Comparison of ENCODE assay signal across 24 mouse cellular contexts in genomic region chr9:31719309-31719708, GRCm38 (mm10).
A peak's percentile ranks its signal among the peaks of the same experiment; 100 is the strongest.
DNase-seq lines count a peak whose midpoint lies in the region; ATAC-seq and TF ChIP-seq lines count a peak whose summit lies in the region.
"Had no signal": no experiment of that assay in that cellular context is flagged by ENCODE, and none has a peak within 500 bp of the region (broad histone marks: within the 10 kb centered on the region; RNA-seq: fewer than 3 reads in every experiment).

No protein-coding gene starts in this region.

- in situ Hi-C loops in CH12.LX (cut with MboI; ENCODE audit: low pct_ligation_motif_present, low pct_unique_long_range_greater_than_20kb, low sequenced_read_pairs): no loop called here

- no peak for ATAC-seq in heart, embryonic 12.5 days (ENCODE audit: insufficient number of reproducible peaks, low FRiP score)
- ATAC-seq in liver, postnatal 0 days: no peak
- ATAC-seq in liver, embryonic 12.5 days: no peak
- no peak for ATAC-seq in midbrain, embryonic 14.5 days (ENCODE audit: low FRiP score, low TSS enrichment)
- ATAC-seq: forebrain, embryonic 13.5 days; inflammation-experienced regulatory T-cells, adult 6 months had no signal

- WGBS in heart, adult 2 months: 64% methylated on average over 6 of the region's 6 CpGs
- 56% methylated on average over 6 of the region's 6 CpGs for WGBS in heart, embryonic 12.5 days
- 58% methylated on average over 6 of the region's 6 CpGs for WGBS in liver, postnatal 0 days (ENCODE audit: insufficient replicate concordance)
- WGBS in liver, embryonic 12.5 days (ENCODE audit: insufficient replicate concordance): 45% methylated on average over 6 of the region's 6 CpGs
- WGBS in midbrain, embryonic 14.5 days: 64% methylated on average over 6 of the region's 6 CpGs

- no peak for TF ChIP-seq POLR2A in heart, adult 2 months (IDR thresholded peaks at IDR 0.05; ENCODE audit: insufficient read depth, low read depth, low read length)
- no peak for TF ChIP-seq POLR2A in CH12.LX (IDR thresholded peaks at IDR 0.05; ENCODE audit: low read depth, low read length)

- no peaks in the 10 kb centered on the region for H3K79me2 ChIP-seq in heart, adult 2 months (replicated peaks; ENCODE audit: control insufficient read depth, insufficient read depth, low read length)
- no peaks in the 10 kb centered on the region for H3K79me2 ChIP-seq in CH12.LX (replicated peaks; ENCODE audit: control insufficient read depth, extremely low read depth, insufficient read depth, poor library complexity, severe bottlenecking)

- no peak overlapping the region for H3K4me3 ChIP-seq in heart, adult 2 months
- no peak overlapping the region for H3K4me3 ChIP-seq in heart, embryonic 12.5 days
- H3K4me3 ChIP-seq in liver, postnatal 0 days (ENCODE audit: low read depth, low read length): no peak overlapping the region
- no peak overlapping the region for H3K4me3 ChIP-seq in liver, embryonic 12.5 days
- no peak overlapping the region for H3K4me3 ChIP-seq in CH12.LX (replicated peaks in 1 of 3; ENCODE audit: low read depth in 2 of 3, low read length in 2 of 3, poor library complexity in 1 of 3)
- H3K4me3 ChIP-seq in midbrain, embryonic 14.5 days (replicated peaks; ENCODE audit: low read depth, low read length): no peak overlapping the region
- H3K4me3 ChIP-seq: embryonic facial prominence, embryonic 10.5 days; forebrain, embryonic 13.5 days; heart, embryonic 10.5 days; hindbrain, embryonic 12.5 days; limb, embryonic 13.5 days; midbrain, embryonic 10.5 days; neural tube, embryonic 13.5 days had no signal

- no peak overlapping the region for H3K27ac ChIP-seq in heart, adult 2 months
- H3K27ac ChIP-seq in heart, embryonic 12.5 days (ENCODE audit: poor library complexity, severe bottlenecking): no peak overlapping the region
- no peak overlapping the region for H3K27ac ChIP-seq in liver, postnatal 0 days (ENCODE audit: low read depth)
- no peak overlapping the region for H3K27ac ChIP-seq in liver, embryonic 12.5 days
- no peak overlapping the region for H3K27ac ChIP-seq in CH12.LX (ENCODE audit: insufficient read depth, low read depth)
- H3K27ac ChIP-seq in midbrain, embryonic 14.5 days (replicated peaks; ENCODE audit: low read depth, low read length): no peak overlapping the region
- H3K27ac ChIP-seq: embryonic facial prominence, embryonic 10.5 days; forebrain, embryonic 13.5 days; heart, embryonic 10.5 days; hindbrain, embryonic 12.5 days; limb, embryonic 13.5 days; midbrain, embryonic 10.5 days; neural tube, embryonic 13.5 days had no signal

- no peak overlapping the region for H3K4me2 ChIP-seq in heart, embryonic 12.5 days
- no peak overlapping the region for H3K4me2 ChIP-seq in liver, postnatal 0 days (ENCODE audit: low read depth, low read length)
- no peak overlapping the region for H3K4me2 ChIP-seq in liver, embryonic 12.5 days
- H3K4me2 ChIP-seq in CH12.LX (ENCODE audit: insufficient read depth, low read depth, poor library complexity, severe bottlenecking): no peak overlapping the region
- H3K4me2 ChIP-seq in midbrain, embryonic 14.5 days (ENCODE audit: low read length): no peak overlapping the region
- H3K4me2 ChIP-seq: forebrain, embryonic 13.5 days; hindbrain, embryonic 12.5 days; limb, embryonic 13.5 days; neural tube, embryonic 13.5 days had no signal

- dilution Hi-C loops in CH12.LX (cut with MboI; ENCODE audit: extremely low pct_ligation_motif_present, extremely low pct_unique_long_range_greater_than_20kb, low sequenced_read_pairs): no loop called here

- peak; percentile 20 for TF ChIP-seq CTCF in heart, adult 2 months (IDR thresholded peaks at IDR 0.05)
- TF ChIP-seq CTCF in liver, postnatal 0 days (IDR thresholded peaks at IDR 0.05; ENCODE audit: low read depth): peak; percentile 31
- peak; percentile 41 to 54; a peak in 3 of 4 replicates for TF ChIP-seq CTCF in CH12.LX (conservative IDR thresholded peaks at IDR 0.05 in 1 of 2, IDR thresholded peaks at IDR 0.05 in 1 of 2; ENCODE audit: low read depth in 2 of 2, low read length in 2 of 2)

- intact Hi-C loops in heart, adult 2 months (cut with DNase I): no loop called here

- H3K27me3 ChIP-seq in heart, adult 2 months (ENCODE audit: control insufficient read depth, insufficient read depth, low read length): no peaks in the 10 kb centered on the region
- H3K27me3 ChIP-seq in heart, embryonic 12.5 days (replicated peaks): no peaks in the 10 kb centered on the region
- H3K27me3 ChIP-seq in liver, postnatal 0 days (ENCODE audit: insufficient read depth, low read length): no peaks in the 10 kb centered on the region
- no peaks in the 10 kb centered on the region for H3K27me3 ChIP-seq in liver, embryonic 12.5 days (replicated peaks)
- H3K27me3 ChIP-seq in CH12.LX (replicated peaks): no peaks in the 10 kb centered on the region
- no peaks in the 10 kb centered on the region for H3K27me3 ChIP-seq in midbrain, embryonic 14.5 days (ENCODE audit: control insufficient read depth, insufficient read depth, low read length)
- H3K27me3 ChIP-seq: forebrain, embryonic 13.5 days; hindbrain, embryonic 12.5 days; limb, embryonic 13.5 days; neural tube, embryonic 13.5 days had no signal

- no peaks in the 10 kb centered on the region for H3K9me3 ChIP-seq in heart, embryonic 12.5 days (replicated peaks)
- no peaks in the 10 kb centered on the region for H3K9me3 ChIP-seq in liver, postnatal 0 days (ENCODE audit: low read length)
- H3K9me3 ChIP-seq in liver, embryonic 12.5 days (replicated peaks): no peaks in the 10 kb centered on the region
- H3K9me3 ChIP-seq in CH12.LX (replicated peaks; ENCODE audit: low read length): no peaks in the 10 kb centered on the region
- no peaks in the 10 kb centered on the region for H3K9me3 ChIP-seq in midbrain, embryonic 14.5 days (ENCODE audit: control insufficient read depth, low read length)
- H3K9me3 ChIP-seq: embryonic facial prominence, embryonic 10.5 days; forebrain, embryonic 13.5 days; heart, embryonic 10.5 days; hindbrain, embryonic 12.5 days; limb, embryonic 13.5 days; midbrain, embryonic 10.5 days; neural tube, embryonic 13.5 days had no signal

- TF ChIP-seq EP300 in heart, adult 2 months (IDR thresholded peaks at IDR 0.05; ENCODE audit: insufficient read depth, low read depth, low read length): no peak
- no peak for TF ChIP-seq EP300 in liver, postnatal 0 days (IDR thresholded peaks at IDR 0.05; ENCODE audit: low read depth)
- TF ChIP-seq EP300 in CH12.LX (IDR thresholded peaks at IDR 0.05; ENCODE audit: low read length): no peak

- peak; percentile 7 for TF ChIP-seq RAD21 in CH12.LX (IDR thresholded peaks at IDR 0.05; ENCODE audit: low read depth, low read length)

- H3K4me1 ChIP-seq in heart, adult 2 months (ENCODE audit: control insufficient read depth, insufficient read depth, low read length): no peaks in the 10 kb centered on the region
- H3K4me1 ChIP-seq in heart, embryonic 12.5 days (replicated peaks): peaks cover 1% of the 10 kb centered on the region
- no peaks in the 10 kb centered on the region for H3K4me1 ChIP-seq in liver, postnatal 0 days (ENCODE audit: insufficient read depth)
- H3K4me1 ChIP-seq in liver, embryonic 12.5 days: no peaks in the 10 kb centered on the region
- H3K4me1 ChIP-seq in CH12.LX (ENCODE audit: control insufficient read depth in 1 of 2, insufficient read depth in 2 of 2): no peaks in the 10 kb centered on the region
- no peaks in the 10 kb centered on the region for H3K4me1 ChIP-seq in midbrain, embryonic 14.5 days (ENCODE audit: control insufficient read depth, insufficient read depth, low read length)
- H3K4me1 ChIP-seq: forebrain, embryonic 13.5 days; limb, embryonic 13.5 days; midbrain, embryonic 10.5 days; neural tube, embryonic 13.5 days had no signal

- no peak for DNase-seq in heart, adult 2 months
- DNase-seq in liver, postnatal 0 days: no peak
- DNase-seq in CH12.LX (ENCODE audit: extremely low read depth) (no peak), ZHBTc4 (ENCODE audit: low read depth, low spot score) (peak; percentile 37)
- DNase-seq in midbrain, embryonic 14.5 days: no peak
- DNase-seq in testis, postnatal 14 days (ENCODE audit: low spot score): no peak
- DNase-seq: adrenal gland, postnatal 36 days; cerebellum, adult 18-20 months; cerebellum, postnatal 36 days; gastrocnemius, postnatal 25 days; heart, postnatal 10 days; kidney, adult 9 months; kidney, postnatal 4 days; lung, postnatal 4 days had no signal

- H3K9ac ChIP-seq in heart, adult 2 months (ENCODE audit: low read depth, low read length): no peak overlapping the region
- no peak overlapping the region for H3K9ac ChIP-seq in heart, embryonic 12.5 days
- H3K9ac ChIP-seq in liver, postnatal 0 days (replicated peaks): no peak overlapping the region
- no peak overlapping the region for H3K9ac ChIP-seq in liver, embryonic 12.5 days
- H3K9ac ChIP-seq in CH12.LX (ENCODE audit: insufficient read depth, low read depth): no peak overlapping the region
- H3K9ac ChIP-seq in midbrain, embryonic 14.5 days (replicated peaks; ENCODE audit: low read length): no peak overlapping the region
- H3K9ac ChIP-seq: forebrain, embryonic 13.5 days; hindbrain, embryonic 12.5 days; limb, embryonic 13.5 days; neural tube, embryonic 13.5 days had no signal

- no peaks in the 10 kb centered on the region for H3K36me3 ChIP-seq in heart, adult 2 months (ENCODE audit: control insufficient read depth, insufficient read depth, low read length)
- no peaks in the 10 kb centered on the region for H3K36me3 ChIP-seq in heart, embryonic 12.5 days
- H3K36me3 ChIP-seq in liver, postnatal 0 days (replicated peaks; ENCODE audit: insufficient read depth, low read length): no peaks in the 10 kb centered on the region
- no peaks in the 10 kb centered on the region for H3K36me3 ChIP-seq in liver, embryonic 12.5 days
- H3K36me3 ChIP-seq in CH12.LX (replicated peaks in 1 of 2; ENCODE audit: control insufficient read depth in 1 of 2, insufficient read depth in 1 of 2, low read length in 1 of 2): no peaks in the 10 kb centered on the region
- H3K36me3 ChIP-seq in midbrain, embryonic 14.5 days (ENCODE audit: control insufficient read depth, insufficient read depth, low read length): no peaks in the 10 kb centered on the region
- H3K36me3 ChIP-seq: embryonic facial prominence, embryonic 10.5 days; heart, embryonic 10.5 days; hindbrain, embryonic 12.5 days; limb, embryonic 13.5 days; midbrain, embryonic 10.5 days; neural tube, embryonic 13.5 days had no signal

TF ChIP-seq in CH12.LX, 34 proteins besides CTCF, POLR2A, EP300 and RAD21:
- TF ChIP-seq NRF1 (IDR thresholded peaks at IDR 0.05; ENCODE audit: low read depth, low read length) (no peak), SMC3 (IDR thresholded peaks at IDR 0.05; ENCODE audit: low read depth, low read length) (peak; percentile 42)
